Mouse (Mus musculus): ENCODE results near the gene Mndal. TPM values are rescaled to one million over a fixed set of nuclear protein-coding genes. Genes with fewer than 3 reads are reported as not detected.
"Not testable (repeated sequence)": the region's sequence is repeated elsewhere in the genome, so short reads cannot be mapped to it uniquely, and the experiment has no call there.

Gene Mndal
- total RNA-seq, 1 experiment from 2014 or later = 280 TPM

- not testable (repeated sequence) for ATAC-seq (replicated peaks in 1 of 2; ENCODE audit: insufficient read depth in 1 of 2, low FRiP score in 2 of 2, low TSS enrichment in 1 of 2, low read depth in 1 of 2, poor library complexity in 2 of 2, severe bottlenecking in 2 of 2)
Observed at GRCm38 (mm10) chr1:173820794-173821480, 121.4 kb downstream of the Mndal start.

GRCm38 (mm10) chr1:173809294-173809693 lies 133.0 kb downstream of the Mndal start:
- peak; percentile 98 to 100 for ATAC-seq (replicated peaks in 1 of 2; ENCODE audit: insufficient read depth in 1 of 2, low FRiP score in 2 of 2, low TSS enrichment in 1 of 2, low read depth in 1 of 2, poor library complexity in 2 of 2, severe bottlenecking in 2 of 2)

GRCm38 (mm10) chr1:173802689-173803281 lies 139.5 kb downstream of the Mndal start:
- 0 out of 4 replicates have a peak, but pooled peaks have one; percentile 14 to 20 for ATAC-seq (replicated peaks in 1 of 2; ENCODE audit: insufficient read depth in 1 of 2, low FRiP score in 2 of 2, low TSS enrichment in 1 of 2, low read depth in 1 of 2, poor library complexity in 2 of 2, severe bottlenecking in 2 of 2)

GRCm38 (mm10) chr1:173802207-173802606 lies 140.1 kb downstream of the Mndal start:
- ATAC-seq (replicated peaks in 1 of 2; ENCODE audit: insufficient read depth in 1 of 2, low FRiP score in 2 of 2, low TSS enrichment in 1 of 2, low read depth in 1 of 2, poor library complexity in 2 of 2, severe bottlenecking in 2 of 2) = peak; percentile 56 to 60; a peak in 3 of 4 replicates

GRCm38 (mm10) chr1:173801791-173802190 lies 140.5 kb downstream of the Mndal start:
- ATAC-seq (replicated peaks in 1 of 2; ENCODE audit: insufficient read depth in 1 of 2, low FRiP score in 2 of 2, low TSS enrichment in 1 of 2, low read depth in 1 of 2, poor library complexity in 2 of 2, severe bottlenecking in 2 of 2) = peak; percentile 73 to 74; a peak in 2 of 4 replicates

Other genes with a start within 250 kb of the Mndal start
- 0.25 and 0.75 TPM in 2 replicates for gene Ifi207, start 200.7 kb downstream of the Mndal start, total RNA-seq (2017)
- gene Ifi204, start 175.5 kb downstream of the Mndal start, total RNA-seq (2017) = 1.5 and 13.1 TPM in 2 replicates
- gene Ifi211, start 29.4 kb downstream of the Mndal start, total RNA-seq (2017) = 4.3 TPM in 1 of 2 replicates, not detected in the other
- gene Ifi203, start 181 bp upstream of the Mndal start, total RNA-seq (2017) = 158 and 228 TPM in 2 replicates
- gene Ifi202b, start 40.3 kb upstream of the Mndal start, total RNA-seq (2017) = not detected in 2 replicates
- gene Ifi205, start 89.3 kb upstream of the Mndal start, total RNA-seq (2017) = 2.1 and 4.3 TPM in 2 replicates
- gene Olfr433, start 98.2 kb upstream of the Mndal start, total RNA-seq (2017) = 0.13 TPM in 1 of 2 replicates, not detected in the other
- gene Olfr432, start 106.7 kb upstream of the Mndal start, total RNA-seq (2017) = not detected in 2 replicates
- gene Olfr430, start 124.1 kb upstream of the Mndal start, total RNA-seq (2017) = not detected in 2 replicates
- gene Olfr429, start 141.8 kb upstream of the Mndal start, total RNA-seq (2017) = not detected in 2 replicates
- not detected in 2 replicates for gene Olfr427, start 154.4 kb upstream of the Mndal start, total RNA-seq (2017)
- not detected in 2 replicates for gene Olfr231, start 178.7 kb upstream of the Mndal start, total RNA-seq (2017)
- gene Olfr424, start 189.0 kb upstream of the Mndal start, total RNA-seq (2017) = not detected in 2 replicates
- not detected in 2 replicates for gene Olfr420, start 213.1 kb upstream of the Mndal start, total RNA-seq (2017)
- gene Spta1, start 230.3 kb upstream of the Mndal start, total RNA-seq (2017) = 2.4 and 11.4 TPM in 2 replicates